Mouse (Mus musculus) myocyte (in vitro differentiated cells): Measurements from ENCODE around the gene Atp6v1g2.

Experiments used
- CEBPB ChIP-seq: IDR thresholded peaks from 2 replicates; pipeline ENCODE4 v1.6.1; 2011; ENCODE audit warnings: mild to moderate bottlenecking, moderate library complexity; ENCODE audit not compliant: poor library complexity, insufficient read depth, severe bottlenecking
- E2F4 ChIP-seq: IDR thresholded peaks from one replicate; pipeline ENCODE4 v1.6.1; 2011; ENCODE audit warnings: mild to moderate bottlenecking, control low read depth, moderate library complexity; ENCODE audit not compliant: insufficient read depth
- MAX ChIP-seq: IDR thresholded peaks from one replicate; pipeline ENCODE4 v1.6.1; 2011; ENCODE audit warnings: low read depth, mild to moderate bottlenecking, control low read depth
- MYOD1 ChIP-seq, 3 experiments: IDR thresholded peaks; one replicate each; pipeline ENCODE4 v1.6.1; 2011; ENCODE audit warnings: control low read depth in 2 of 3, low read depth in 2 of 3, mild to moderate bottlenecking in 2 of 3, moderate library complexity in 1 of 3; ENCODE audit not compliant: insufficient read length in 2 of 3, control insufficient read depth in 1 of 3
- MYOG ChIP-seq, 3 experiments: IDR thresholded peaks; one replicate each; pipeline ENCODE4 v1.6.1; 2011; ENCODE audit warnings: control low read depth in 2 of 3, low read depth in 2 of 3, mild to moderate bottlenecking in 2 of 3; ENCODE audit not compliant: insufficient read length in 2 of 3, control insufficient read depth in 1 of 3, insufficient read depth in 1 of 3
- POLR2A ChIP-seq: IDR thresholded peaks from one replicate; pipeline ENCODE4 v1.6.1; 2011; ENCODE audit warnings: low read depth, mild to moderate bottlenecking, control low read depth, moderate library complexity; ENCODE audit not compliant: insufficient read length
- POLR2AphosphoS2 ChIP-seq: IDR thresholded peaks from one replicate; pipeline ENCODE4 v1.6.1; 2011; ENCODE audit warnings: low read depth, control low read depth; ENCODE audit not compliant: insufficient read length
- REST ChIP-seq: IDR thresholded peaks from one replicate; pipeline ENCODE4 v1.6.1; 2011; ENCODE audit warnings: mild to moderate bottlenecking, control low read depth, moderate library complexity; ENCODE audit not compliant: insufficient read depth, insufficient read length
- TCF12 ChIP-seq: IDR thresholded peaks from one replicate; pipeline ENCODE4 v1.6.1; 2011; ENCODE audit warnings: mild to moderate bottlenecking, control low read depth; ENCODE audit not compliant: poor library complexity, insufficient read depth, severe bottlenecking
- USF1 ChIP-seq: IDR thresholded peaks from one replicate; pipeline ENCODE4 v1.6.1; 2011; ENCODE audit warnings: low read depth, mild to moderate bottlenecking, control low read depth, moderate library complexity

DNA sequence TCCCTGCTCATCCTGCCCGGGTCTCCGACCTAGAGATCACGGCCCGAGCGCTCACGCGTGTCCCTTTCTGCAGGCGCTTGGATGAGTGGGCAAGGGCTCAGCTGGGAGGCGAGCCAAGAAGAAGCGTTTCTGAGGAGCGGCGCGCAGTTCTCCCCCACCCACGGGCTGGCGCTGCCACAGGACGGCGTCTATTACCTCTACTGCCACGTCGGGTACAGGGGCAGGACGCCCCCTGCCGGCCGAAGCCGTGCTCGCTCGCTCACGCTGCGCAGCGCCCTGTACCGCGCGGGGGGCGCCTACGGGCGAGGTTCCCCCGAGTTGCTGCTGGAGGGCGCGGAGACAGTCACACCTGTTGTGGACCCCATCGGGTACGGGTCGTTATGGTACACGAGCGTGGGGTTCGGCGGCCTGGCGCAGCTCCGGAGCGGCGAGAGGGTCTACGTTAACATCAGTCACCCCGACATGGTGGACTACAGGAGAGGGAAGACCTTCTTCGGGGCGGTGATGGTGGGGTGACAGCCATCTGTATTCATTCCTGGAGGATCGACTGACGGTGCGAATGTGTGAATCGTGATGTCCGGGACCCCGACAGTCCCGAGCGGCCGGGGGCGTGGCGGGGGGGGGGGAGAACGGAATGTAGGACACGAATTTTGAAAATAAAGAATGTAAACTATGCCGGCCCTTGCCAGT lies 37.7 kb upstream of the Atp6v1g2 start:
- TF ChIP-seq POLR2A (no peak), USF1 (no peak), POLR2AphosphoS2 (no peak), MYOD1 (IDR thresholded peaks at IDR 0.05; ENCODE audit: control insufficient read depth in 1 of 3, insufficient read length in 2 of 3, low read depth in 2 of 3) (peak in 1 of 3 experiments; percentile 16), MAX (no peak), MYOG (IDR thresholded peaks at IDR 0.05; ENCODE audit: control insufficient read depth in 1 of 3, insufficient read depth in 1 of 3, insufficient read length in 2 of 3, low read depth in 2 of 3) (peak in 2 of 3 experiments; percentile 8 to 34), TCF12 (no peak), E2F4 (no peak), REST (no peak), CEBPB (no peak)
